Mouse (Mus musculus): Measurements from ENCODE around the gene Gm20219.

- no peak for TF ChIP-seq ZC3H11A (IDR thresholded peaks at IDR 0.05; ENCODE audit: borderline replicate concordance, low read depth, low read length)
- TF ChIP-seq HCFC1 (IDR thresholded peaks at IDR 0.05; ENCODE audit: borderline replicate concordance, insufficient read depth, low read length): no peak
Measured at GRCm38 (mm10) chr17:56566918-56567317, 12.7 kb upstream of the Gm20219 start.
